In genomic region chr2:116101221-116101620, GRCm38 (mm10) we compare ENCODE assay signal across 8 mouse cellular contexts. TPM values are rescaled to one million over a fixed set of nuclear protein-coding genes. Genes with fewer than 3 reads are reported as not detected.
DNase-seq lines count a peak whose midpoint lies in the region; ATAC-seq lines count a peak whose summit lies in the region.

No protein-coding gene starts in this region.

- no peak overlapping the region for H3K9ac ChIP-seq in forebrain, embryonic 15.5 days (replicated peaks)
- no peak overlapping the region for H3K9ac ChIP-seq in midbrain, embryonic 14.5 days (replicated peaks; ENCODE audit: low read length)
- no peak overlapping the region for H3K9ac ChIP-seq in midbrain, embryonic 13.5 days (replicated peaks)

- H3K27ac ChIP-seq in forebrain, embryonic 10.5 days, result no peak overlapping the region
- H3K27ac ChIP-seq in forebrain, embryonic 15.5 days (replicated peaks), result no peak overlapping the region
- H3K27ac ChIP-seq in midbrain, embryonic 14.5 days (replicated peaks; ENCODE audit: low read depth, low read length), result no peak overlapping the region
- H3K27ac ChIP-seq in midbrain, embryonic 13.5 days, result no peak overlapping the region

- no peaks in the 10 kb centered on the region for H3K9me3 ChIP-seq in forebrain, embryonic 10.5 days
- no peaks in the 10 kb centered on the region for H3K9me3 ChIP-seq in forebrain, embryonic 15.5 days
- H3K9me3 ChIP-seq in midbrain, embryonic 14.5 days (ENCODE audit: control insufficient read depth, low read length), result no peaks in the 10 kb centered on the region
- no peaks in the 10 kb centered on the region for H3K9me3 ChIP-seq in midbrain, embryonic 13.5 days

- no peaks in the 10 kb centered on the region for H3K36me3 ChIP-seq in forebrain, embryonic 10.5 days (replicated peaks)
- no peaks in the 10 kb centered on the region for H3K36me3 ChIP-seq in forebrain, embryonic 15.5 days
- H3K36me3 ChIP-seq in midbrain, embryonic 14.5 days (ENCODE audit: control insufficient read depth, insufficient read depth, low read length), result no peaks in the 10 kb centered on the region
- no peaks in the 10 kb centered on the region for H3K36me3 ChIP-seq in midbrain, embryonic 13.5 days

- no peak overlapping the region for H3K4me3 ChIP-seq in forebrain, embryonic 10.5 days
- H3K4me3 ChIP-seq in forebrain, embryonic 15.5 days, result no peak overlapping the region
- no peak overlapping the region for H3K4me3 ChIP-seq in midbrain, embryonic 14.5 days (replicated peaks; ENCODE audit: low read depth, low read length)
- H3K4me3 ChIP-seq in midbrain, embryonic 13.5 days (replicated peaks), result no peak overlapping the region

- H3K27me3 ChIP-seq in forebrain, embryonic 10.5 days (ENCODE audit: poor library complexity, severe bottlenecking), result no peaks in the 10 kb centered on the region
- no peaks in the 10 kb centered on the region for H3K27me3 ChIP-seq in forebrain, embryonic 15.5 days
- H3K27me3 ChIP-seq in midbrain, embryonic 14.5 days (ENCODE audit: control insufficient read depth, insufficient read depth, low read length), result no peaks in the 10 kb centered on the region
- no peaks in the 10 kb centered on the region for H3K27me3 ChIP-seq in midbrain, embryonic 13.5 days

- ATAC-seq in forebrain, embryonic 15.5 days (replicated peaks), result no peak
- ATAC-seq in midbrain, embryonic 14.5 days (ENCODE audit: low FRiP score, low TSS enrichment), result no peak
- ATAC-seq in midbrain, embryonic 13.5 days, result no peak

- H3K4me1 ChIP-seq in forebrain, embryonic 10.5 days, result peaks cover 10% of the 10 kb centered on the region
- H3K4me1 ChIP-seq in forebrain, embryonic 15.5 days, result 0 out of 2 replicates have a peak, but pooled peaks cover 4% of the 10 kb centered on the region
- H3K4me1 ChIP-seq in midbrain, embryonic 14.5 days (ENCODE audit: control insufficient read depth, insufficient read depth, low read length), result 0 out of 2 replicates have a peak, but pooled peaks cover 5% of the 10 kb centered on the region
- peaks cover 5% of the 10 kb centered on the region; the same call in 1 of the 2 replicates for H3K4me1 ChIP-seq in midbrain, embryonic 13.5 days (replicated peaks)

- no peak overlapping the region for H3K4me2 ChIP-seq in forebrain, embryonic 15.5 days (replicated peaks)
- no peak overlapping the region for H3K4me2 ChIP-seq in midbrain, embryonic 14.5 days (ENCODE audit: low read length)
- no peak overlapping the region for H3K4me2 ChIP-seq in midbrain, embryonic 13.5 days (replicated peaks)

- peak; percentile 47 for DNase-seq in forebrain, embryonic 10.5 days (ENCODE audit: extremely low spot score, low spot score)
- peak; percentile 34 for DNase-seq in midbrain, embryonic 14.5 days
- DNase-seq in adrenal gland, postnatal 36 days, result peak; percentile 81
- DNase-seq in heart, postnatal 4 days, result peak; percentile 79
- DNase-seq in lung, postnatal 36 days, result peak; percentile 61
- DNase-seq in thymus, postnatal 14 days, result peak; percentile 26

RNA-seq across cellular contexts. Expression of gene Meis2, which starts 35.6 kb away (rescaled TPM):
- polyA plus RNA-seq in forebrain, embryonic 10.5 days (2016; fragmentation: Nextera tagmentation; extraction: Ambion mirVana), result 32.5 TPM in 2 replicates
- polyA plus RNA-seq in forebrain, embryonic 15.5 days (2015; fragmentation: Nextera tagmentation; extraction: Ambion mirVana), result 155 and 167 TPM in 2 replicates
- polyA plus RNA-seq in midbrain, embryonic 14.5 days (2014; fragmentation: Nextera tagmentation; extraction: Ambion mirVana), result 83.1 and 84.9 TPM in 2 replicates
- 69.4 and 79.0 TPM in 2 replicates for polyA plus RNA-seq in midbrain, embryonic 13.5 days (2015; fragmentation: Nextera tagmentation; extraction: Ambion mirVana)
- 100 to 1,000 TPM; 224 to 238 TPM for total RNA-seq in adrenal gland, postnatal 36 days (2021)
- total RNA-seq in heart, postnatal 4 days (2021), result 10 to 100 TPM; 33.2 to 36.6 TPM

Comparison
In these comparisons a context has a peak if more than half of its experiments do, and no peak if none do; other contexts are left out.
1. DNase-seq: peak in every context shown above with its lines; median percentile 81 in adrenal gland, postnatal 36 days; 79 in heart, postnatal 4 days; 61 in lung, postnatal 36 days; 47 in forebrain, embryonic 10.5 days; 34 in midbrain, embryonic 14.5 days; 26 in thymus, postnatal 14 days.